Mouse (Mus musculus) kidney, adult 2 months (tissue): ENCODE measurements around the gene Acbd7.

ENCODE experiments used
- CTCF ChIP-seq: fragments of 200-500 bp; conservative IDR thresholded peaks from 2 replicates; pipeline ENCODE4 v1.5.1; 2011; ENCODE audit warnings: low read depth, mild to moderate bottlenecking, control low read depth, low read length, moderate library complexity, mixed read lengths; ENCODE audit not compliant: insufficient read depth, insufficient read length
- POLR2A ChIP-seq: fragments of 200-500 bp; IDR thresholded peaks from one replicate; pipeline ENCODE4 v1.6.1; 2011; ENCODE audit warnings: low read depth, low read length, control low read depth

DNA sequence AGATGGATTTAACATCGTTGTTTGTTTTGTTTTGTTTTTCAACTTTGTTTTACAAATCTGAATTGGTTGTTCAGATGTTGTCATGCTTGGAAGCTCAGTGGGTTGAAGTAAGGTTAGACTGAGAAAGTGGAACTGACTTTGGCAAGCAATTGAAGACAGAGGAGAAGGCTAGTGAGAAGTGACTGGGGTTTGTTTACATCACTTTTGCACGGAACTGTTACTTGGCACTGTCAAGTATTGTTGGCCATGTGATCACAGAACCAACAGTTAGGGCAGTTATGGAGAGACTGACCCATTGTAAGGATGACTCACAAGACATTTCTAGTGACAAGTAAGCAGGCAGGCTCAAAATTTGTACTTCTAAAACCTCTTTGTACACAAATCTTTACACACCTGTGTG is 12.8 kb upstream of the Acbd7 start:
- TF ChIP-seq CTCF (no peak), POLR2A (no peak)
